Mouse (Mus musculus): ENCODE measurements at regions not wholly inside any gene's neighbourhood (a gene's known extent, or its start where the extent isn't known, plus 50 kb on each side); places are given as distances from the start of the nearest gene placed in this dataset.

- DNase-seq = no peak
Observed at GRCm38 (mm10) chr5:73797980-73798379, 146.8 kb downstream of the Spata18 start.

DNA sequence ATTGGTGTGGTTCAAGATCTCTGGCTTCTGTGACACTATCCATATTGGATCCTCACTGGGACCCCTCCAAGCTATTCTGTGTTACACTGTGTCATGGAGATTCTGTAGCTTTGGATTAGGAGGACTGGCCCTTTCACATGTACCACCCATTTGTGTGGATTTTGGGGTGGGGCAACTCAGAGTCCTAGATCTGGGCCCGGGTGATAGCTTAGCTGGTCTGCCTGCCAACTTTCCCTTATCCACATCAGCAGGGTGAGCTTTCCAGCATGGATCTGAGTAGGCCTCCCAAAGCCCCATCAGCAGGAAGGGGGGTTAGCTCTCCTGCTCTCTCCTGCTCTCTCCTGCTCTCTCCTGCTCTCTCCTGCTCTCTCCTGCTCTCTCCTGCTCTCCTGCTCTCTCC lies 152.3 kb downstream of the Spata18 start:
- DNase-seq = no peak

DNA sequence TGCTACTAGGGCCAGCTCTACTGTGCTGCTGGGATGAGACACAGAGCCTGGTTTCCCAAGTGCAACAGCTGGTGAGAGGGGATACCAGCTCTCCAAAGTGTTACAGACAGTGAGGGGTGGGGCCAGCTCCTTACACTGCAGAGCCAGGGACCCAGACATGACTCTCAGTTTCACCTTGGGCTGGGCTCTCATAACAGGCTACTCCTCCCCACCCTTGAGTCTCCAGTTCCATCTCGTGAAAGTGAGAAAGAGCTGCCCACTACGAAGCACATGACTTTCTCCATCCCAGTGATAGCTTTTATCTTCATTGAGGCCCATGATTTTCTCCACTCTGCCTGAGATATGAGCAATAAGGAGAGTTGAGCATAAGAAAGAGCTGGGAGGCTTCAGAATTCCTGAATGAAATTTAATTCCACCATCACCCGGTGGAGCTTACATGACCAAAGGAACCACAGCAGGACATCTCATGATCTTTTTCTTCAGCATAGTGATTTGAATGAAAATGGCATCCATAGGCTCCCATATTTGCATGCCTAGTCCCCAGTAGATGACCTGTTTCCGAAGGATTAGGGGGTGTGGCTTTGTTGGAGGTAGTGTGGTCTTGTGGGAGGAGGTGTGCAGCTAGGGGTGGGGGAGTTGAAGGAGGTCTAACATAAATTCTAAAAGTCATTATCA lies 153.5 kb downstream of the Spata18 start:
- no peak for DNase-seq

GRCm38 (mm10) chr5:73810660-73811059 lies 159.5 kb downstream of the Spata18 start:
- DNase-seq = no peak

DNA sequence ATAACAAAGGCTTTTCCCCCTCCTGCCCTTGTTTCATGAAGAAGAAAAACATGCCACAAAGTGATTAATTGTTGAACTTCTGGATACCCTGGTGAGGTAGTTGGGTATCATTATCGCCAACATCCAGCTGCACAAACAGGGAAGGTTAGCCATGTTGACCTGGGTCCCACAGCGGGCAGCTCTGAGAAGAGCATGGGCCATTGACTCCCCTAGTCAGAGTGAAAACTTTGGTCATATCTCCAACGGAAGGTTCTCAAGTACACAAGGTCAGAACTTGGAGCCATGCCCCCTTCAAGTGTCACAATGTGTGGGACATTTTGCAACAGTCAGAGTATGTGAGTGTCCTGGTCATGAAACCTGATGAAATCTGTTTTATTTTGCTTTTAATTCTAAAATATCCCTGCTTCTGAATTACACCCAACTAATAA lies 159.9 kb downstream of the Spata18 start:
- DNase-seq = no peak

- no peak for DNase-seq
Observed at GRCm38 (mm10) chr5:73815752-73816151, 164.6 kb downstream of the Spata18 start.

- DNase-seq = no peak
Observed at GRCm38 (mm10) chr5:73817180-73817579, 166.0 kb downstream of the Spata18 start.

DNA sequence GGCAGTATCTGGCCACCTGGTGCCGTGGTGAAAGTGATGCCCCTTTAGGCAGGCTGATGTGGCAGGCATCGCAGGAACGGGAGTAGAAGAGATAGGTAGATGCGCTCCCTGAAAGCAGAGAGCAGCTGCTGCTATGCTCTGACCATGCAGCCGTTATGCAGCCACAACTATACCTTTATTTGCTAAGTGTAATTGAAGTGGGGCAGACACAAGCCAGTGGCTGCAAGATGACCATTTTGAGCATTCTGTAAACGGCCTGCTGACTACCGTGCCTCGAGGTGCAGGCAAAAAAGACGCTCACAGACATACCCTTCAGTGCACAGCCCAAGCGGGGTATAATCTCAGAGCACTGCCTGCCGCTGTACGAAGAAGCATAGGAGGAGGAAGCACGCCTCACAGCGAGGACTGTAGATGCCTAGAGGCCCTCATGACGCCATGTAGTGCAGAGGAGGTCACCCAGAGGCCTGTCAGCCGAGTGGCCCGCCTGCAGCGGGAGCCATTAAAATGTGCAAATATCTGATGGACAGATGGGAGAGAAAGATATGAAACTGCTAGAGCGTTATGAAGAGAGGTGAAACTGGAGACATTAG lies 170.9 kb downstream of the Spata18 start:
- DNase-seq = no peak

- DNase-seq = no peak
Observed at GRCm38 (mm10) chr5:73823421-73823820, 172.2 kb downstream of the Spata18 start.

GRCm38 (mm10) chr5:73826941-73827340 lies 175.8 kb downstream of the Spata18 start:
- DNase-seq = no peak

GRCm38 (mm10) chr5:73833721-73834120 lies 182.5 kb downstream of the Spata18 start:
- DNase-seq = no peak

- DNase-seq = no peak
Observed at GRCm38 (mm10) chr5:73843776-73844175, 192.6 kb downstream of the Spata18 start.

DNA sequence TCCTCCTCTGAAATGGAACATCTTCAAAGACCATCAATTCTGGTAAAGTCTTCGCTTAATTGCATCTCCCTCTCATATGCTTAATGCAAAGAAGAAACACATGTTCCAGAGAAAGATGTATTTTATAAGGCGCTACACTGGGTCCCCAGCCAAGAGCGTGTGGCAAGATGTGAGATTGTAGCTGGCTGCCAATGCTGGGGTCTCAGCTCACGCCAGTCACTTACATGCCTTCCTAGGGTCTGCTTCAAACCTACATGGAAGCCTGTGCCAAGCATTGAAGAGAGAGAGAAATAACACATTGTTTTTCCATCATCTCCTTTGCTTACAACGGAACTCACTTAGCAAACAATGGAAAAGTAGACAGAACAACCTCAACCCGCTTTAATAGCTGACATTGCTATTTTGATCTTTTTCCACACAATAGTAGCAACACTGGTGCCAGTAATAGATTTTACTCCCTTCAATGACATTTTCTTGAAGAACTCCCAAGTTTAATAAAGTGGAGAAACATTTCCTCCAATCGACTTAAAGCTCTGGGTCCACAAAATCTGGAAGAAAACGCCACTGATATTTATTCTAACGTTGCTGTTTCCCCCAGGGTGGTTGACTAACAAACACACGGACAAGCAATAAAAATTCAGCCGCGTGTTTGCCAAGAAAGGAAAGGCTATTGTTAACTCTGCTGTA lies 195.1 kb downstream of the Spata18 start:
- DNase-seq = no peak

GRCm38 (mm10) chr5:73846783-73847151 lies 195.6 kb downstream of the Spata18 start:
- DNase-seq = no peak

- no peak for DNase-seq
Observed at GRCm38 (mm10) chr5:73851501-73851900, 200.3 kb downstream of the Spata18 start.

GRCm38 (mm10) chr5:73854025-73854773 lies 203.0 kb downstream of the Spata18 start:
- DNase-seq = peak; percentile 79 to 84

DNA sequence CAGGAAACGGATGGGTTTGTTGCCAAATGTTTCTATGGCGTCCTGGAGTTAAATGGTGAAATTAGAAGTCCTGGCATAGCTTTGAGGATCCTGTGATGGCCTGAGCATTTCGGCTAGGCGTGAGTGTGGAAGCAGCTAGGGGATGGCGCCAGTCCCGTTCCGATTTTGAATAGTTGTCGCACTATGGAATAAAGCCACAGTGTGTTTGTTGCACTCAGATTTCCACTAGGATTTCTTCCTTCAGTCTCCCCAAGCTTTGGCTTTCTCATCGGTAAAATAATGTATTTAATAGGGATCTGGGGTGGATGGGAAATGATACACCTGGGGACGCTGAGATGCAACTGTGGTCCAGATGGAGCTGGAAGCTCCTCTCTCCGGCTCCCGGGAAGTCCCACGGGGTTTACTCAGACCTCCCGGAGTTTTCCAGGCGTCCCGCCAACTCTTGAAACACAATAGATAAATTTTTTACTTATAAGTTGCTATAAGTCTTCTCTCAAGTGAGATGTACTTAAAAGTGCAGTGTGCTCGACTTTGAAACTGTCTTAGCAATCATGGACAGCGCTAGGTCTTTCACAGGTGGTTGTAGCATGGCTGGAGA lies 203.7 kb downstream of the Spata18 start:
- peak; percentile 29 to 49 for DNase-seq

DNA sequence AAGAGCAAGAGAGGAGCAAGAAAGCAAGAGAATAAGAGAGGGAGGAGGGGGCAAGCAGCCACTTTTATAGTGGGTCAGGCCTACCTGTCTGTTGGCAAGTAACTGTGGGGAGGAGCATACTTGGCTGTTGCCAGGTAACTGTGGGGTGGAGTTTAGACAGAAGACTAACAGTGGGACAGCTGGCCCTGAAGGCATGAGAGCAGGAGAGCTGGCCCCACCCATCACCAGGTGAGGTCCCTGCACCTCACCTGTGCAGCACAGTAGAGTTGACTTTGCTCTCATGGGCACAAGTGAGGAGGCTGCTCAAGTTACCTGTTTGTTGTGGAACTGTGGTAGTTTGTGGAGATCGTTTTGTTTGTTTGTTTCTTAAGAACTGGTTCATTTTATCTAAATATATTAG lies 208.1 kb downstream of the Spata18 start:
- no peak for DNase-seq

DNA sequence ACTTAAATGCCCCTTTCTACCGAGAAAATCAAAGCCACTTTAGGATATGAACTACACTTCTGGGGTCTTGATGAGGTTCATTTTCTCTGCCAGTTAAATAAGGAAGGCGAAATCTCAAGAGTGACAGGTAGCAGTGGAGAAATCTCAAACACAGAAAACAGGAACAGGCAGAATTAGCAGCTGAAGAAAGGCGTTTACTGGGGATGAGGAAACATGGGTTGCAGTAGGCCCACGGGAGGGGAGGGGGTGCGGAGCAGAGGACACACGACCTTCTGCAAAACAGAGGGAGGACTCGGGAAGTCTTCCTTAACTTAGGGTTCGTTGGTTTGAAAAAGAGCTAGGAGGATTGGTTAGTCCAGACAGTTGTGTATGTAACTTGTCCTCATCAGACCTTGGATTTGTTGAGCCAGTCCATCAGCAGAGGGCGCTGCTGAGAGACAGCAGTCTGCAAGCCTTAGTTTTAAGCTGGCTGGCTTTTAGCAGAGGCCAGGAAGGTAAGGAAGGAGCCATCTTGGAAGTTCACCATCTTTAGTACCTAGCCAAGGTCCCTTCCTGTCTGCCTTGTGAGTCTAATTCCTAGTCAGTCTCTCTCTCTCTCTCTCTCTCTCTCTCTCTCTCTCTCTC lies 204.0 kb downstream of the Usp46 start:
- peak; percentile 57 to 76 for DNase-seq

GRCm38 (mm10) chr5:73872641-73873421 lies 195.4 kb downstream of the Usp46 start:
- peak in 1 of 2 experiments; percentile 26 for DNase-seq

GRCm38 (mm10) chr5:73874770-73875169 lies 193.5 kb downstream of the Usp46 start:
- DNase-seq = no peak

DNA sequence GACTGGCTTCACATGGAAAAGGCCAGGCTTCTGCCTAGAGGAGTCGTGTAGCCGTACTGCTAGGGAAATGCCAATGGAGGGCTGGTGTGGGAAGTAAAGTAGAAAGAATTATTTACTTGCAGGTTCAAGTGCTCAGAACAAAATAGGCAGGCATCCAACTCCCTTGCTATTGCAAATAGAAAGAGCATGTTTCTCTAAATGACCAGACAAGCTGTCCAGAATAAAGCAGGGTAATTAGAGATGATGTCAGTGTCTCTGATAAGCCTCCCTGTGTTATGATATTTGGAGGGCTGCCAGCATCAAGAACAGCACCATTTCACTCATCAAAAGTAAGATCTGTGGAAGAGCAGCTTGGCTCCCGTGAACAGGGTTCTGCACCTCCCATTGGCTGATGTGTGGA lies 192.4 kb downstream of the Usp46 start:
- DNase-seq = no peak
